Comparison of ENCODE assay signal across 8 mouse cellular contexts in genomic region chr11:79965896-79966295, GRCm38 (mm10). TPM values are rescaled to one million over a fixed set of nuclear protein-coding genes. Genes with fewer than 3 reads are reported as not detected.
DNase-seq lines count a peak whose midpoint lies in the region; ATAC-seq lines count a peak whose summit lies in the region.
"Had no signal": no experiment of that assay in that cellular context is flagged by ENCODE, and none has a peak within 500 bp of the region (broad histone marks: within the 10 kb centered on the region; RNA-seq: fewer than 3 reads in every experiment).

No protein-coding gene starts in this region.

- H3K4me3 ChIP-seq in forebrain, embryonic 15.5 days = no peak overlapping the region
- H3K4me3 ChIP-seq in lung, embryonic 15.5 days = no peak overlapping the region
- H3K4me3 ChIP-seq: limb, embryonic 12.5 days had no signal

- WGBS in forebrain, embryonic 15.5 days = 15% methylated on average over 8 of the region's 8 CpGs
- WGBS in lung, embryonic 15.5 days = 51% methylated on average over 8 of the region's 8 CpGs

- no peak overlapping the region; the same call in 1 of the 2 replicates for H3K27ac ChIP-seq in forebrain, embryonic 15.5 days (replicated peaks)
- H3K27ac ChIP-seq in lung, embryonic 15.5 days = no peak overlapping the region
- H3K27ac ChIP-seq: limb, embryonic 12.5 days had no signal

- no peak overlapping the region for H3K9ac ChIP-seq in forebrain, embryonic 15.5 days (replicated peaks)
- H3K9ac ChIP-seq in lung, embryonic 15.5 days = no peak overlapping the region
- H3K9ac ChIP-seq: limb, embryonic 12.5 days had no signal

- no peaks in the 10 kb centered on the region for H3K36me3 ChIP-seq in forebrain, embryonic 15.5 days
- H3K36me3 ChIP-seq in lung, embryonic 15.5 days = no peaks in the 10 kb centered on the region
- H3K36me3 ChIP-seq: limb, embryonic 12.5 days had no signal

- no peaks in the 10 kb centered on the region for H3K27me3 ChIP-seq in forebrain, embryonic 15.5 days
- no peaks in the 10 kb centered on the region for H3K27me3 ChIP-seq in lung, embryonic 15.5 days
- H3K27me3 ChIP-seq: limb, embryonic 12.5 days had no signal

- peak; percentile 35 for DNase-seq in layer of hippocampus, adult 11-12 months (ENCODE audit: low spot score)
- no peak for DNase-seq in layer of hippocampus, adult 9-10 months (ENCODE audit: low spot score)
- peak; percentile 33 for DNase-seq in adrenal gland, adult 8-10 months
- no peak for DNase-seq in spleen, postnatal 36 days (ENCODE audit: low spot score in 2 of 2)

- ATAC-seq in forebrain, embryonic 15.5 days (replicated peaks) = no peak
- ATAC-seq in lung, embryonic 15.5 days (ENCODE audit: borderline replicate concordance, extremely low read depth, low FRiP score, low TSS enrichment) = no peak
- no peak for ATAC-seq in inflammation-experienced regulatory T-cells, adult 6 months

- H3K4me1 ChIP-seq in forebrain, embryonic 15.5 days = peaks cover 21% of the 10 kb centered on the region
- H3K4me1 ChIP-seq in lung, embryonic 15.5 days = peaks cover 14% of the 10 kb centered on the region

- H3K4me2 ChIP-seq in forebrain, embryonic 15.5 days (replicated peaks) = peak overlapping the region; percentile 11; the same call in 1 of the 2 replicates
- H3K4me2 ChIP-seq in lung, embryonic 15.5 days = 0 out of 2 replicates have a peak overlapping the region, but pooled peaks have one; percentile 22
- H3K4me2 ChIP-seq: limb, embryonic 12.5 days had no signal

- no peaks in the 10 kb centered on the region for H3K9me3 ChIP-seq in forebrain, embryonic 15.5 days
- H3K9me3 ChIP-seq in lung, embryonic 15.5 days = no peaks in the 10 kb centered on the region
- H3K9me3 ChIP-seq: limb, embryonic 12.5 days had no signal

RNA-seq across cellular contexts. Expression of gene Utp6, which starts 3.7 kb away (rescaled TPM):
- 10 to 100 TPM; 39.0 to 50.4 (median 46.1) TPM for total RNA-seq in adrenal gland, adult 8-10 months (2022)
- polyA plus RNA-seq in forebrain, embryonic 15.5 days (2015; fragmentation: Nextera tagmentation; extraction: Ambion mirVana) = 51.6 and 55.8 TPM in 2 replicates
- polyA plus RNA-seq in lung, embryonic 15.5 days (2015; fragmentation: Nextera tagmentation; extraction: Ambion mirVana) = 50.4 and 55.0 TPM in 2 replicates
- polyA plus RNA-seq in inflammation-experienced regulatory T-cells, adult 6 months (2017; shearing (Covaris generic)) = 10 to 100 TPM; 38.7 to 52.0 (median 40.7) TPM

RNA-seq across cellular contexts. Expression of gene Suz12, which starts 27.0 kb away (rescaled TPM):
- total RNA-seq in adrenal gland, adult 8-10 months (2022) = 10 to 100 TPM; 42.8 to 53.9 (median 47.1) TPM
- 21.1 and 24.2 TPM in 2 replicates for polyA plus RNA-seq in forebrain, embryonic 15.5 days (2015; fragmentation: Nextera tagmentation; extraction: Ambion mirVana)
- 18.3 and 20.5 TPM in 2 replicates for polyA plus RNA-seq in lung, embryonic 15.5 days (2015; fragmentation: Nextera tagmentation; extraction: Ambion mirVana)
- polyA plus RNA-seq in inflammation-experienced regulatory T-cells, adult 6 months (2017; shearing (Covaris generic)) = 10 to 100 TPM; 34.6 to 40.3 (median 37.6) TPM

Comparison
In these comparisons a context has a peak if more than half of its experiments do, and no peak if none do; other contexts are left out.
1. DNase-seq: peak in layer of hippocampus, adult 11-12 months (single experiment) and adrenal gland, adult 8-10 months (single experiment); none in layer of hippocampus, adult 9-10 months (single experiment) and spleen, postnatal 36 days (0 of 2).